Mouse (Mus musculus) gastrocnemius, adult 18-20 months (tissue): ENCODE measurements around the gene Fbxl17. TPM values are rescaled to one million over a fixed set of nuclear protein-coding genes. Genes with fewer than 3 reads are reported as not detected.

Source experiments
- DNase-seq: peaks from one replicate; pipeline ENCODE4 v3.0.0; 2021; ENCODE audit warnings: low spot score
- total RNA-seq, 2 experiments: library from RNA; stranded (reverse); gene quantifications; 2 replicates each; pipeline ENCODE4 v1.2.3; 2021

Gene Fbxl17
- total RNA-seq, 2 experiments from 2014 or later: 47.4 to 47.8 TPM

DNA sequence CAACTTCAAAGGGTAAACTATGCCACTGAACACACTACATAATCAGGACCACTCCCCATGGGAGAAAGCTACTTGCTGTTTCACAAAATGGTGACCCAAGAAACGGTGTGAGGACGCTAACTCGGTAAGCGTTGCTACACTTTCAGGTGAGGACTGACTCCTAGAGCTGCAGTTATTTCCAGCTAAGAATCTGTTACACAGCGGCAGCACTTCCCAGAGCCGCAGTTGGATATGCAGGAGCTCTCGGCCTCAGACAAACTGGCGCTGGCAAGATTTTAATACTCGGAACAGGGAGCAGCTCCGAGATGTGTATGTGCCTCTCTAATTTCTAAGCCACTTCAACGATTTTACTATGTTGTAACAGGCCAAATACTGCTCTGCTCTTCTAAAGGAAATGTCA, 157.4 kb downstream of the Fbxl17 start:
- DNase-seq: no peak

DNA sequence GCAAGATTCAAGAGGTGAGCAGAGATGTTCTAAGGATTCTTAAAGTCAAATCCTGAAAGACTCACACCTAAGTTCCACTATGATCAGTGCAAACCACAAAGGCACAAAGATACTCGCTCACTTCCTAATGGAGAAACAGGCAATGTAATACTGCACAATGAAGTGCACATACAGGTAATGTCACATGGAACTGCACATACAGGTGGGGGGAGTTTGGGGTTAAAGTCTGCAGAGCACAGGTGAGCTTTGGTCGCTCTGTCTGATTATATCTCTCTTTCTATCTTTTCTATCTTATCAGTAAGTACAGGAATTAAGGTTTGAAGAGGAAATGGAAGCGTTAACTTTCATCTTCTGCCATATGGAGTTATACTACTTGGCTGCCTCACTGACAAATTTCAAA, 158.6 kb downstream of the Fbxl17 start:
- no peak for DNase-seq

DNA sequence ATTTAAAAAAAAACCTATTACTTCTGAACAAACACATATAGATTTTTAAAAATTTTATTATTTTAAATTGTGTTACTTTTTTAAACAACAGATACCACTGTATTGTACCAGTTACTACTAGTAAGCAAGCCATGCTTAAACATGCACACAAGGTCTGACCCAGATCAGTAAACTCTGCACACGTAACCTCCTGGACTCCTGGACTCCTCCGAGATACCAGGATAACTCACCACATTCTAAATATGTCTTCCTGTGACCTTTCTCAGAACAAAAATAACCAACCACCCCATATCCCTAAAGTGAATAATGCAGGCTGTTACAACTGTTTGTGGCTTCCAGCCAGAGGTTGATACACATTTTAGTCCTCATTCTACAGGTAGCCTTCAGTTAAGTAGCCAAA, 170.9 kb downstream of the Fbxl17 start:
- peak; percentile 27 for DNase-seq

DNA sequence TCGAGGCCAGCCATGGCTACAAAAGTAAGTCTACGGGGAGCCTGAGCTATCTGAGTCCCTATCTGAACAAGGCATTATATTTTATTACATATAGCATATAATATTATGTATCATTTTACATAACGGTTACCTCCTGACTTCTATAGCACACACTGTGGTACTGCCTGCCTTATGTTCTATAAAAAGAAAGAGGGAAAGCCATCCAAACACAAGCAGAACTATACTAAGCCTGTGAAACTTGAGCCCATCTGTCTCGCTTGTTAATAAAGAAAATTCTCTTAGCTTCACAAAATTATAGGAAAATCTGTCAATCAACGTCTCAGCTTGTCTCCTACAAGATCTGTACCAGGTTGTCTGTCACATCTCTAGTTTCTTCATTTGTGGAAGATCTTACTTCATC, 173.6 kb downstream of the Fbxl17 start:
- no peak for DNase-seq

DNA sequence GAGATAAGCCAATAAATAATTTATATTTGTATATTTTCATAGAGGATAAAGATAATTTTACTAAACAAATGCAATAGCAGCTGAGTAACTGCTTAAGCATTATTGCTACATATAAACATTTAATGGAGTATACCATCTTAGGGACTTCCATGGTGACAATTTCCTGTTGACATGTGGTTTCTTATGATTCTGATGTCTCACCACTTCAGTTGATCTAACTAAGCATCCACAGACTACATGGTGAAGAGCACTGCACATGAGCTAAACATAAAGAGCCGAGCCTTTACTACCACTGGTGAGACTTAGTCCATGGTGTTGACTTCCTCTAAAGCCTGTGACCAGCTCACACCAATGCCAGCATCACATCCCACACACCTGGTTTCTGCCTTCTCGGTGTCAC, 175.1 kb downstream of the Fbxl17 start:
- DNase-seq: no peak

DNA sequence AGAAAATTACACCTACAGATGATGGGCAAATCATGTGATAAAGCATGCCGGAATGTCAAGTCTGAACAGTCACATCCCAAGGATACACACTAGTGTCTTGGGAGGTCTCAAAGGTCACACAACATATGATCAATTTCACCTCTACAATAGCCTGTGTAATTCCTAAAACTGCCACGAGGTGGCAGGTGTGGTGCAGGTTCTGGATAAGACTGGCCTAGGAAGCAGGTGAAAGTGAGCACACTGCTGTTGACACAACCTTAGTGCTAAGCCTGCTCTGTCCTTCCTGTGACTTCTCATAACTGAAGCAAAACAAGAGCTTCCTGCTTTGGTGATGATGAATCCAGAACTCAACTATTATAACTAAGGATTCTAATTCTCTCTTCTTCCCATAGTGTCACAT, 175.8 kb downstream of the Fbxl17 start:
- peak; percentile 76 for DNase-seq

DNA sequence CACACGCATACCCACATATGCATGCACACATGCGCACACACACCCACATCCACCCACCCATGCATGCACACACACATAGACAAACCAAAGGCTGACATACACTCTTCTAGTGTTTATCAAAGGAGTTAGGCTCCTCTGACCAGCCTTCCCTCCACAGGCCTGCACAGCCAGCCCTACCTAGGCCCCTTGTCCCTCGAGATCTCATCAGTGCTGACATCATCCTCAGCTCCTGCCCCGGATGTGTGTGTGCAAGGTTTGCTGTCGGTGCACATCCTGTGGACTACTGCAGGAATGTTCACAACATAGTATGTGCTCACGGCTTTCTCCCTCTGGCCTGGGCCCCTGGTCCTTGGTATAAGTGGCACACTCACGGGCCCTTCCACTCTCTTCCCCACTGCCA, 177.0 kb downstream of the Fbxl17 start:
- no peak for DNase-seq

DNA sequence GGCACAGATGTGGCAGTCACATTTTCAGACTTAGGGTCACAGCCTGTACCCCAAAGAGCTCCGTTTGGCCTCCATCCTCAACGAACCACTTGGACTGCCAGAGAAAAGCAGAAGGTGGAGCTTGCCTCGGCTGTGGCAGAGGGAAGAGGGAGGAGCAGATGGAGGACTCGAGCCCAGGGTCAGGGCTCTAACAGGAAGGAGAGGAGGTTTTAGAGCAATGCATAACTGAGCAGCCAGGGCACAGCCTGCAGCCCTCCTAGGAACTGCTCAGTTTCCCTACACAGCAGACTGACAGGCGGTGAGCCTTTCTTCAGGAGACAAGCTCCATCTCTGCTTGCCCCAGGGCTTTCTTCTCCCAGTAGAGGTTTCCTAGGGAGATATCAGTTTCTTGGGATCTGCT, 178.5 kb downstream of the Fbxl17 start:
- DNase-seq: no peak

DNA sequence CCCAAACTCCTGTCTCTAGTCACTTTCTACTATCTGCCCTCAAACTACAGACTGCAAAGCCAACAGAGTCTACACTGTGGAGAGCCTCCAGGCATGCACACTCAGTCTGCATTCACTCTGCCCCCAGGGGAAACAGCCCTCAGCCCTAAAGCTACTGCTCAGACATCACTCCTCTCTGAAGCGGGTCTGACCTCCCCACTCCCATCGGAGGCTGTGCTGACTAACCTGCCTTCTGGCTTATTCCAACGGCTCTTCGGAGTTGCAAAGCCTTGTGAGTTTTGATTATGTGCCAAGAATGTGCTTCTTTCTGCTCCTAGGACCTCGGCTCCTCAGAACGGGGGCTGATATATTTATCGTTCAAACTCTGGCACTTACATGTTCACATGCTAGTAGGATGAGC, 182.3 kb downstream of the Fbxl17 start:
- DNase-seq: no peak

DNA sequence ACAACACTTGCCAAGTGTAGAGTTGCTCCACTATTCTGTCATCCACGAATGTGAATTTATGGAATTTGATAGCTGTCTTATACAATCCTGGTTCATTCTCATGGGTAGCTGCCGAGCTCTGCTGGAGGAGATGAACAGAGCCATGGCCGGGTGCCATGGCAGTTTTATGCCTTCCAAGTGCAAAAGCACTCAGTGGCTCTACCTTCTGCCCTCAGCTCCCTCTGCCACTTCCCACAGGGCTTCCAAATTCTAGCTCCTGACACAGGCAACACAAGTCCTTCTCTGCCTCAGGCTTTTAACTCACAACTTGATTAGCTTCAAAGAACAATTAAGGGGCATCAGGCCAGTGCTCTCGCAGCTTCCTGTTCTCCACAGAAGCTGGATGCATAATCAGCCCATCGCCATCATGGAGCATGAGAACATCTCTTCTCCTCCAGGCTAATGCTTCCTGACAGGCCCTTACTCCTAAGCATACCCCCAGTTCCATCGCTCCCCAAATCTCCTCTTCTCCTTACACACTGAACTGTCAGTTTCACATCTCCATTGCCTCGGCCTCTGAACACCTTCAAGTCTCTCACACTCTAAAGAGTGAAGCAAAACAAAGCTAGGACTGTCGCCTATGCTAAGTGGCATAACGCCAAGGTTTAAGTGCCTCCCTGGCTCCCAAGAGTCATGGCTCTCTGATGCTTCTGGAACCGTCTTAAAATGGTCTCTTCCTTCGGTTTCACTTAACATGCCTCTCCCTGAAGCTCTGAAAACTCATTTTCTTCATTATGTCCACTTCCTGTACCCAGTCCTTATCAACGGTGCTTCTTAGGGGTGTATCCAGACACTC, 184.0 kb downstream of the Fbxl17 start:
- DNase-seq: no peak

DNA sequence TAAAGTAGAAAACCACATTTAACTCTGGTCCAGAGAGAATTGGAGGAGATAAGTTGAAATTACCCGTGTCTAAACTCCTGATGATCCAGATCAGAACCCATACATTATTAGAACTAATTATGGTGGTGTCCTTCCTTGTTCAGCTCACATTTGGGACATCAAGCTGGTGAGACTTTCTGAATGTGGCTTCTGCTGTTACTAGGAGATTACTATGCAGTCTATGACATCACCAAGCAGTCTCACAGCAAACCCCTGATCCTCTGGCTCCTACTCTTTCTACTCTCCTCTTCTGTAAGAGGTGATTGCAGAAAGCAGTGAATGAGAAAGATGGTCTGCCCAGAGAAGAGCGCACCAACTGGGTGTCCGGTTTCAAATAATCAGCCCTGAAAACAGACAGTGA, 187.0 kb downstream of the Fbxl17 start:
- DNase-seq: no peak

DNA sequence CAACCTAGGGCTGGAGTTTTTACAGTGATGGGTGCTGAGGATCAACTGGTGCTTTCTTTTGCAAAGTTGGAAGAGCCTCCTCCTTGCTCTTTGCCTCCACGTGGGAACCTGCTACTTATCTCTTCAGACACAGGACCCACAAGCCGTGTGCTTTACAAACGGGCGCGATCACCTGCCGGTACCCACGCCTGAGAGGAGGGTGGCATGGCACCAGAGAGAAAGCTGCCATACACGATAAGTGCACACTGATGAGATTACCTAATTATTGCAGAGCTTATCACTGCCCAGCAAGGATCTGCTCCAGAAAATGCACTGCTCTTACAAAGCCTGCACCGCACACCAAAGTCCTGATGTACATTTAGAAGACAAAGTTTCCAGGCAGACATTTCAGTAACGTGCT, 187.5 kb downstream of the Fbxl17 start:
- DNase-seq: no peak

DNA sequence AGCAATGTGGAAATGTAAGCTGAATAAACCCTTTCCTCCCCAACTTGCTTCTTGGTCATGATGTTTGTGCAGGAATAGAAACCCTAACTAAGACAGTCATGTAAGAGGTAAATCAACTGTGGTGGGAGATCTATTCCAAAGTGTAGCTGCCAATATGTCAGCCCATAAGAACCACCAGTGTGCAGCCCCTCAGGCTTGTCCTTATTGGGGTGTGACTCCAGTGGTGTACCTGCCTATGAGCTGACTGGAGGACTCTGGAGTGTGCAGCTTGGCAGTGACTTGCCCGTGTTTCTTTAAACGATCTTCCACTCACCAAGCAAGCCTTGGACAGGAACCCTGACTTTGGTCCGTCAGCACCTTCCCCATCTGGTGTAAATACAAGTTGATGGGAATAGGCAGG, 188.2 kb downstream of the Fbxl17 start:
- DNase-seq: no peak

DNA sequence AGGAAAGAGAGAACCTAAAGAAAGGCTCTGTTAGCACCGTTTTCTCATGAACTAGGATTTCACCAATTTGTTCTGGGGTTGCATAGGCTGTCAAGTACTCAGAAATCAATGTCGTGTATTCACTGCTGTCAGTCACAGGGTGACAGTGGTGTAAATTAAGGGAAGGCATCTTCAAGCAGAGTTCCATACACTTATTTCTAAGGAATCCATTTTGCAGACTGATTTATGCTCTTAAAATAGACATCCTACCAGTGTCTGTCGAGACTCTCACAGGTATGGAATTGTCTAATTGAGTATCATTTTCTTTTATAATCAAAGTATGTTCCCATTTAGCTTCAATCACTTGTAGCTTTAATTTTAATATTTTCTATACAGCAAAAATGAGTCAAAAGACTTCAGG, 189.8 kb downstream of the Fbxl17 start:
- no peak for DNase-seq

DNA sequence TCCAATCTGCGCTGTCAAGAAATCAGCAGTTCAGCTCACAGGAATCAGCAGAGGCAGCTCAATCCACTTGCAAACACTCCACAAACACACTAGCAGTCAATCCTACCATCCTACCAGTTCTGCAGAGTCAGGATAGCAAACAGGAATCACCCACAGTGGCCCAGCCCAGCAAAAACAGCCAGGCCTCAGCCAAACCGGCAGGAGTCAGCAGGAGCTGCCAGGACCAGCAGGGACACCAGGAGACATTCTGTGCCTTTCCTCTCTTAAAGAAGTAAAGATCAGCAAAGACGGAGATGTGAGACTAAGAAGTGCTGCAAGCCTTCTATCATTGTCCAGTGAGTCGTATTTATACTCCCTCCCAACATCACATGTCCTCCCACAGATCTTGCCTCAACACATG, 196.0 kb downstream of the Fbxl17 start:
- peak; percentile 50 for DNase-seq

DNA sequence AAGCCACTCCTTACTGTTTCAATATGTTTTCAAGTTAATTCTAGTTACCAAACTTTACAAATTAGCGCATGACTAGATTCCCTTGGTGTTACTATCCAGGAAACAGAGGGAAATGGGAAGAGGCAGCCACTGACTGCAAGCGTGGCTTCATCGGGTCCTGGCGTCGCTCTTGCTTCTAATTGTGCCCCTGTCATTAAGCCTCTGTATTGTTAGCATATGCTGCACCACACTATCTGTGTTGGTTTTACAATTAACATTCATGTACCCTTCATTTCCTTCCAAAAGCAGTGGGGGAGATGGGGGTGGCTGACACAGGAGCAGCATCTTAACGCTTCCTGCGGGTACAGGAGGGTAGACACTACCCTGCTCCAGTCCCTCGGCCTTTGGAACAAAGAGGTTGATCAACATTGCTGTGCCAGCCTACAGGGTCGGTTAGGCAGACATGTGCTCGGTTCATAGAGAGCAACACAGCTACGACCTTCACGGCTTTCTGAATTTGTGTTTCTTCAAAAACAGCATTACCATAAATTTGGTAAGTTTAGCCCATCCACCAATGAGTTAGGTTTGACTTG, 197.9 kb downstream of the Fbxl17 start:
- DNase-seq: no peak

DNA sequence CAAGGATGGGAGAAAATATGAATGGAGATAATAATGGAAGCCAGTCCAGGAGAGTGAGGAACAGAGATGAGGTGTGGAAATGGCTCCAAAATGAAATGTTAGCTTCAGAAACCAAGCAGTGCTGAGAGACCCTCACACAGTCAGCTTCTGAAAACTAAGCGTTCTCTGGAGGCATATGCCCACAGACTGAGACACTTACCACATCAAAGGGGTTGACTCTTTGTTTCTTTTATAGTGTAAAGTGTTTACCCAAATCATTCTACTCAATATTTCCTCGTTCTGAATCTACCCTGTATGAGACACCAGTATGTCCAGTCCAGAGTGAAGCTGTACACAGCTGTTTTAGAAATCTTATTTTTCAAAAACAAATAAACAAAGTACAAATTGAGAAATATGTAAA, 204.3 kb downstream of the Fbxl17 start:
- DNase-seq: no peak

DNA sequence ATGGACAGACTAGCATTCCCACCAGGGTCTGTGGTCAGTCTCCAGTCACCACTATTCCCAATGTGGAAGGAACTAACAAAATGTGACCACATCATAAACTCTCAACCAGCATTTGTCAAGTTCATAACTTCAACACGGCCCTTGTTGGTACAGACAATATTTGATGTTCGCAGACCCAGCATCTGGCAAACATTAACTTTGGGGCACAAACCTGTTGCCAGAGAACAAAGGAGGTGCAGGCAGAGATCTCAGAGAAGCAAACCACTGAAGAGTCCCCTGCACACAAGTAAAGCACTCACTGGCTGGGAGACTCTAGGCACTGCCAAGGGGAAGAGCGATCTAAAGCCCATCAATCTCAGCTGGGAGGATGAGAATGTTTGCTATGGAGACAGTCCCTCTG, 204.9 kb downstream of the Fbxl17 start:
- no peak for DNase-seq

DNA sequence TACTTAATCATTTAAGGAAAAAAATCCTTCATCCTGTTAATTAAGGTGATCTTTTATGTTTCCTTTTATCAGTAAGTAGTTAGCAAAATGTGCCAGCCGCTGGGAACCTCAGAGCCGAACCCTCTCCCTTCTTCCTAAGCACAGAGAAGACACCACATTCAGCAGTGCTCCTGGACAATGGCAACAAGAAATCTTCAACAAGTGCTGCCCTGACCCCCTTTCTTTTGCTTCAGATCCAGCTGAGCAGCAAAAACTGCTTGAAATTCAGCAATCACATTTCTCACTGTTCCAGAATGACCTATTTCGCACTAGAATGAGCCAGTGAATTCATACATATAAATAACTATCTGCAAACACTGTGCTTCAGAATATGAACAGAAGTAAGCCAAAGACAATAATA, 205.8 kb downstream of the Fbxl17 start:
- no peak for DNase-seq

DNA sequence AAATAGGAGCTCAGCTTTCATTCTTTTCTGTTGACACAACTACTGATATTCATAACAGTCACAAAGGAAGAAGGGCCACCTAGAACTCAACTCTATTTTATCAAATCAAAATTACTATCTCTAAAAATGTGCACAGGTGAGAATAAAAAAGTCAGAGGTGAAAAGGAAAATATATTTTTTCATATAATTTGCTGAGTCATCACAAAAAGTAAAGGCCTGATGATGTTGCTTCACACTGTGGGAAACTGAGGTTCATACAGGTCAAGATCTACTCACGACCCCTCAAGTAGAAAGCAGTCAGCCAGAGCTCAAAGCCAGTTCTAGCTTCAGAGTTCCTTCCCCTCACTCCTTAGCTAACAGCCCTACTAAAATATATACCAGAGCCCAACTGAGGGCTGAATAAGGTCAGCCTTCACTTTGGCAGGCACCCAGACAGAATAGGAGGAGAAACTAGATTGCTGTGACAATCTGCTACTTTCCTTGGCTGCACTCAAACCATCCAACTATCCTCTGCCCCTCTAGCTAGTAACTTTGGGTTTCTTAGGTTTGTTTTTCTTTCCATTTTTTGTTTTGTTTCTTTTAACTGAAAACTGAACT, 210.4 kb downstream of the Fbxl17 start:
- DNase-seq: peak; percentile 36

DNA sequence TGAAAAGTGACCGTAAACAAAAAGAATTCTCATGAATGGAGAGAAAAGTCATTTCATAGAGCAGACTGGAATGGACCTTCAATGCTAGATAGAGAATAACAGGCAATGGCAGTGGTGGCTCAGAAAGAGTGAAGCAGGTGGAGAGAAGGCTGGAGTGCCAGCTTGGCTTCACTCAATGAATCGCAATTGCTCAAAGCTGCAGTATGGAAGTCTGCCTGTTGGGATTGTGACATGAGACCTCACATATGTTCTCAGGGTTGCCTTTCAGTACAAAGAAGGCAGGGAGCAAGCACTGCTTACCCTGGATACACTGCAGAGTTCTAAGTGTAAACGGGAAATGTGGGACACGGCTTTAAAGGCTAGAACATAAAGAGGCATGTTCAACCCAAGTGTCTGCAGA, 211.0 kb downstream of the Fbxl17 start:
- no peak for DNase-seq

DNA sequence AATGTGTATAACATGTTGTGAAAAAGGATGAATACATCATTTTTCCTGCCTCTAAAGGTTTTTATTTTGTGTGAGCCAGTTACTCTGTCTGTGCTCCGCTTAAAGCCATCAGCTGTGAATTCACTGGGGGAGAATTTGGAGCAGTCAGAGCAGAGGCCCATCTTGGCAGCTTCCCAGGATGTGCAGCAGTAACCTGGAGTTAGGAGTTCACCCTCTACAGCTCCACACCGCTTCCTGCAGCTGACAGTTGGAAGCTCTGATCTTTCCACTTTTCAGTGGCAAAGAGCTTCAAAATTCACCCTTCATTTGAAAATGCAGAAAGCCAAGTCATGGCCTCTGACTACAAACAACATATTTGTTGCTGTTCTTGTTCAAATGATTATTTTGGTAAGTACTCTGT, 212.4 kb downstream of the Fbxl17 start:
- peak; percentile 41 for DNase-seq
